Mouse (Mus musculus): ENCODE measurements at regions not wholly inside any gene's neighbourhood (a gene's known extent, or its start where the extent isn't known, plus 50 kb on each side); places are given as distances from the start of the nearest gene placed in this dataset.

DNA sequence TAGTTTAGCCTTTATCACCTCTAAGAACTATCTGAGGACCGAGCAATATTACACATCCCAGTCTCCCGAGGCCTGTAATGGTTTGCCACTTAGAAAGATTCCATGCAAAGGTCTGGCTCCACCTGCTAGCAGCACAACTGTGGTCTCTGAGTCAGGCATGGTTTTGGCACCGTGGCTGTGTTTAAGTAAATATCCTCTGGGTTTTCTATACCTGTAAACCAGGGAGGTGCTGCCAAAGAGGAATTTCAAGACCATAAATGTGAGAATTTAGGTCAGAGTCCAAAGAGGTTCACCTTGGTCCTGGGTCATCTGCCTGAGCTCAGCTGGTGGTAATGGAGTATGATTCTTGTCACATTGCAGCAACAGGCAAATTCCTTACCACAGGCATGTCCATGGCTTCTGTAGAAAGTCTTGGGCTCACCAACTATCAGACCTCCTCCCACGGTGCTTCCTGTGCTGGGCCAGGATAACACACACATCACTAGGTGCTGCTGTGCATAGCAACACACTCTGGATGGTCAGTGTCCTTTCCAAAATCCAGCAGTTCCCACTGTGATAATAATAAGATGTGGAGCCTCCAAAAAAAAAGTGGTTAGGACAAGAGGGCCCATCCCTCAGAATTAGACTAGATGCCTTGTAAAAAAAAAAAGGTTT lies 332.8 kb upstream of the Smim15 start:
- peak; percentile 68 for DNase-seq (ENCODE audit: extremely low read depth, insufficient read length, low spot score)

DNA sequence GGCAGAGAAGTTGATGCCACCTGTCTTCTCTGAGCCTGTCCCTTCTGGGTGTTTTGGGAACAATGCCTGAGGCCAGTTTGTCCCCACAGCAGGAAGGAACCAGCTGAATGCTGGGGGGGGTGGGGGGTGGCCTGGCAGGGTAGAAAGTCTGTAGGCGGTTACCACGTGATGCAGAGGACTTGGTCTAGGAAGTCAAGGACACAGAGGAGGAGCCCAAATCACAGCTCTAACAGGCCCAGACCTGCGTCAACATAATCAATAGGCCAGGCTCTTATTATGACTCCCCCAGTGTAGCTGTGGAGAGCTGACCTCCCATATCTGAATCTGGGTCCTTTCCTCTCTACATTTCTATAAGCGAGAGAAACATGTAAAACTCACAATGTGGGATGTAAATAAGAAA lies 333.9 kb upstream of the Smim15 start:
- no peak for DNase-seq (ENCODE audit: extremely low read depth, insufficient read length, low spot score)

DNA sequence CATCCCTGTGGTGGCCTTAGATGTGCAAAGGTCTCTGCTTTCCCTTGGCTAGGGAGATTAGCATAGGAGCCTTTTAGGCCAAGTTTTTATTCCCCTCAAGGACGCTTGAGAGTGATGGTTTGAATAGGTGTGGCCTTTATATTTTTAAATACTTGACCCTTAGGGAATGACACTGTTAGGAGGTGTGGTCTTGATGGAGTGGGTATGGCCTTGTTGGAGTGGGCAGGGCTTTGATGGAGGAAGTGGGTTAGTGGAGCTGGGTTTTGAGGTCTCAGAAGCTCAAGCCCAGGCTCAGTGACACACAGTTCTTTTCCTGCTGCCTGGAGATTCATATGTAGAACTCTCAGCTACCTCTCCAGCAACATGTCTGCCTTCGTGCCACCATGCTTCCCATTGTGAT lies 334.4 kb upstream of the Smim15 start:
- DNase-seq (ENCODE audit: extremely low read depth, insufficient read length, low spot score): no peak

DNA sequence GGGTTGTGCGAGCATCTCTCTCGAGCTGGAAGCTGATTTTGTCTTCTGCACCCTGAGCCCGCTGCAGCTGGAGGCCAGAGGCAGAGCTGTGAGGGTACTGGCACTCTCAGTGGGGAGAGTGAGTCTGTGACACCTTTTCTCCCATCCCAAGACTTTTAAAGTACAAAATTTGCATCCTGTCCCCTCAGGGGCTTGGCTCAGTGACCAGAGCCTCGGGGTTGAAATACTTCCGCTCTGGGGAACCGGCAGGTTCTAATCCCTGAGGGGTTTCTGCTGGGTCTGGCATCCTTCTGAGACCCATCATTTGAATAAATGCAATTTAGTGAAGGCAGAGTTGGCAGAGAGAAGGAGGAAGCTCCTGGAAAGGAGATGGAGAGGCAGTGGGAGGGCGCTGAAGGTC lies 340.5 kb upstream of the Smim15 start:
- no peak for DNase-seq (ENCODE audit: extremely low read depth, insufficient read length, low spot score)

DNA sequence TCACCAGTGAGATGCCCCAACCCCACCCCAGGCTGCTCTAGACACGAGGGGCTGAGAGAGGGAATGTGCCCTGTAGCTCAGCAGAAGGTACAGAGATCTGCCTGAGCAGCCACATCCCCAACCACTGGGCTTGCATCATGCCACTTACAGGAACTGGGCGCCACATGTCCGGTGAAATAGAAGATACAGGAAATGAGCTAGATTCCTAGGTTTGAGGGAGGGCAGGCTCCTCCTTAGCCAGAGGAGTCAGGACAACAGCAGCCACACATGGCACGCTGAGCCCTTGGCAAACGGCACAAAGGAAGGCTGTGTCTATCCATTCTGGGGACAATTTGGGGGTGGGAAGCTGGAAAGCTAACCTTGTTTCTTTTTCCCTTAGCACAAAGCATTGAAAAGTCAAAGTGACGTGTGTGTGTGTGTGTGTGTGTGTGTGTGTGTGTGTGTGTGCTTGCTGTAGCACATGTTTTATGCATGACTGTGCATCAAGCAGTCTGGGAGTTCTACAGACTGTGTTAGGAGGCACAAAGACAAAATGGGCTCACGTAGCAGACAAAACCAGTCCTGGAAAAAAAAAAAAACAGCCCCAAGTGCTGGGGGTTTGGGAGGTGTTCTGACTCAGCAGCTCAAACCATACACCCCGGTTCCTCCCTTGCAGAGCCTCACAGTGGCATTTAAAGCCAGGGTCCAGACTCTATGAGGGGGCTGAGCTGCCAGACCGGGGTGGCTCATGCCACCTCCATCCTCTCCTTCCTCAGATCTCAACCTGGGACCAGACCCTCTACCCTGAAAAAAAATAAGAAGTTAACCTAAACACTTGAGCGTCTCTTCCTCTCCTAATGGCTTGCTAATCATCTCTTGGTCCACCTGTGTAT lies 343.7 kb upstream of the Smim15 start:
- peak; percentile 82 for DNase-seq (ENCODE audit: extremely low read depth, insufficient read length, low spot score)

DNA sequence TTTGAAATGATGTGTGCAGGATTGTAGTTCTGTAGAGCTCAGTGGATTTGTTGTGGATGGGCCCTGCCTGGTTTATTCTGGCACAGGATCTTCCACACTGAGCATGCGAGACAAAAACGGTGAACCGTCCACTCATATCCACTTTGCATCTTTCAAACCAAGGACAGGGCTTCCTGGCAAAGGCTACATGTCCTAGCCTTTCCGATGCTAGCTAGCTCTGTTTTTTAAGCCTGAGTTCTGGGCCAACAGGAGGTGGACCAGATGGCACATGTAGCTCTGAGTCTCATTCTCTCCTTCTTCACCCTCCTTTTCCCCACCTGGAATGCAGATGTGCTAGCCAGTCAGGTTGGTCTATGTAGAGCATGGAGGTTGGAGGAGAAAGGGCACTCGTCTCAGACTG lies 345.0 kb upstream of the Smim15 start:
- DNase-seq (ENCODE audit: extremely low read depth, insufficient read length, low spot score): peak; percentile 10

DNA sequence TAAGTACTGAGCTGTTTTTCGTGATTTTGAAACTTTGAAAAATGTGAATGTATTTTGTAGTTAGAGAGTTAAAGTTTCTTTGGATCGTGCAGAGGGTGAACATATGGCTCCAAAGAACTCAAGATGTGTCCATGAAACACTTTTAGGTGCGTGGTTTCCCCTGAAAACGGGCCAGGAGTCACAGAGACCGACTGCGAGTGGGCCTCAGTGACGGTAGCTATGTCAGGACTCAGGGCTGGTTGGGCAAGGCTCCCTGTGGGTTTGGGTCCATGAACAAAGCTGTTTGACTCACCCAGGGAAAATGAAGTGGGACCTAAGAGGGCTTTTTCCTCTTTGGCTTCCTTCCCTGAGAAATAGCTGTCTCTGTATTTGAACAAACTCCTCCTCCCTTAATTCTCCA lies 345.9 kb upstream of the Smim15 start:
- peak; percentile 56 for DNase-seq (ENCODE audit: extremely low read depth, insufficient read length, low spot score)

DNA sequence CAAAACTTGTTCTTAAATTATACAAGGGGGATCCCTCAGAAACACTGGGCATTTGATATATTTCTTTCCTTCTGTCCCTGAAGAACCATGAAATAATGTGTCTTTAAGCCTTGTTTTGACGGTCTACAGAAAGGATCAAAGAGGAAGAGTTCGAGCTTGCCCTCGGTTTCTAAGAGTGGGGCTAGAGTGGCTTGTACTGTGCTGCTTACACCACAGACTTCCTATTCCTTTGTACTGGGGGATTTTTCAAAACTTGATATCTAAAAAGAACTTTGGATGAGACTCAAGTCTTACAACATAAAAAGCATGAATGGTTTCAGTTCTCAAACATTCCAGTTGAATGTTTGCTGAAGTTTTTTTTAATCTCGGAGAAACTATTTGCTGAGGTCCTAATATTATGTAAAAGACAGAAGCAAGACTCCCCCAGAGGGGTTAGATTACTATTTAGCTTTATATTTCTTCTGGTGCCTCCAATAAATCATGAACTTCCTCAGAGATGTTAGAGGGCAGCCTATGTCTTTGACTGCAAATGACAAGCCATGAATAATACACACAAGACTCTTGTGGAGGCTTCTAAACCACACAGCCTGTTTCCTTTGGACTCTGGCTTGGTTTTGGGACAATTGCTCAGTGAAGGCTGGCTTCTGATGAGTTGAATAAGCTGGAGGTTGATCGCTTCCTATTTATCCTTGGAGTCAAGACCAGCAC lies 352.0 kb upstream of the Smim15 start:
- no peak for DNase-seq (ENCODE audit: extremely low read depth, insufficient read length, low spot score)

DNA sequence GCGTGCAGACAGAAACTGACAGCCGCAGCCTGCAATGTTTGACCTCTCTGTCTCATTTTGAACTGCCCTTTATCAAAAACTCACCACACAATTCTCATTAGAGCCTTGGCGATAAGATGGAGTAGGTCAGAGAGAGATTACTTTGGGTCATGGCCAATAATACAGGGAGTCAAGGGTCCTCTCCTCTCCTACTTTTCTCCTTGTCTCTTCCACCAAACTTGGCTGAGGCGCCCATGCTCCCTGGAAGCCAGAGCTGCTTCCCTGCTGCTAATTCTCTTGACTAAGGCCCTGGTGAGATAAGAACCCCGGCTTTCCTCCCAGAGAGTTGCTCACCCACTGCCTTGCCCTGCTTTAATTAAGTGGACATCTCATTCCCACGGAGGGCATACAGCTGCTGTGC lies 355.3 kb upstream of the Smim15 start:
- DNase-seq (ENCODE audit: extremely low read depth, insufficient read length, low spot score): no peak

DNA sequence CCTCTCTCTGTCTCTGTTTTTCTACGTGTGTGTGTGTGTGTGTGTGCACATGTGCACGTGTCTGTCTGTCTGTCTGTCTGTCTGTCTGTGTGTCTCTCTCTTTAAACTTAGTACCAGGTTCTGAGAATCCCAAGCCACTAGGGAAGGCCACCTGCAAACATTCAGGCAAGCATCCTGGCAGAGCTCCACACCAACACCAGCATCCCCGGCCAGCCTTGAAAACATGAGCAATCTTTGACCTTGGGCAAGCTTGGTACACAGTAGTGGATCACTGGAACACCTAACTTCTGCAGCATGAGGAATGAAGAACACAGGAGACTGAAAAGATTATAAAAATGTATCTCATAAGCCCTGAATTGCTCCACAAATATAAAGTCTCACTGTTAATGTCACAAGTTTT lies 359.0 kb upstream of the Smim15 start:
- no peak for DNase-seq (ENCODE audit: extremely low read depth, insufficient read length, low spot score)

DNA sequence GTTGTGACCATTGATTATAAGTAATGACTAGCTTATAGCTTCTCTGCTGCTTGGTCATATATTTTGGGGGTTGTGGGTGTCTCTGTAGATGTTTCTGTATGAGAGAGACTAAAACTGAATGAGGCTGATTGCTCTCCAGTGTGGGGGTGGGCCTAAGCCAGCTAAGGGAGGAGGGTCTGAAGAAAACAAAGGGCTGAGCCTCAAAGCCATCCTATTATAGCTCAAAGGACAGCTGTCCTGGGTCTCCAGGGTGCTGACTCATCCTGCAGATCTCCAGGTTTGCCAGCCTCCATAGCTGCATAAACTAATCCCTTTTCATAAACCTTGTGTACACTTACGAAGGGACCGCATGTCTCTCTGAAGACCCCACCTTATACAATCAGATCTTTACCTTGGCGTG lies 360.3 kb upstream of the Smim15 start:
- DNase-seq (ENCODE audit: extremely low read depth, insufficient read length, low spot score): no peak

DNA sequence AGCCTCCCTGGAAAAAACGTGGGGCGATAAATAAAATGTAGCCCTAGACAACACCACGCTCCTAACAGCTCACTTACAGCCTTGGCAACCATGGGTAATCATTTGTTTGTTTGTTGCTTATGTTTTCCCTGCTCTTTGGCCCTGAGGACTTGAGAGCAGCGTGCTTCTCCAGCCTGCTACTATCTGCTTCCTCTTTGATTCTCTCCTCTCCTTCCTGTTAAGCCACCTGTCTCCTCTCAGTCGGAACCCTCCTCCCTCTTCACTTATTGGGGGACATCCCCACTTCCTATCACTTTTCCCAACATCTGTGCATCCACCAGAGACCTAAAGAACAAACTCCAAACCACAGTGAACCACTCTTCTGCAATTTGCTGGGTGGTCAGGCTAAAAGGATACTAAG lies 362.5 kb upstream of the Smim15 start:
- DNase-seq (ENCODE audit: extremely low read depth, insufficient read length, low spot score): no peak

DNA sequence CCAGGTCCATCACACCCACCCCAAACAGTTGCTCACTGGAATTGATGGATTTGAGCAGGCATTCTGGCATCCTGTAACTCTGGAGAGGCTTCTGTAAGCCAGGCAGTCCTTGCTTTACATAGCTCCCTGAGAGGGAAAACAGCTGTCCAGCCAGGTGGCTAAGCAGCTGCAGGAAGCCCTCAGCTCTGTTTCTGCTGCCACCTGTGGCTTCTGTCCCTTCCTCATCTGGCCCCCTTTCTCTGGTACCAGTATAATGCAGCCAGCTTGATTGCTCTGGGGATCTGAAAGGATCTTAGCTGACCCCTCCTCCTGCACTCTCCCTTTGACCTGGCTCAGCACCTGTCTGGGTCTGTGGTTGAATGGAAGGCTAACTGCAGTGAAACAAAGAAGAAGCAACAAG lies 365.4 kb upstream of the Smim15 start:
- DNase-seq (ENCODE audit: extremely low read depth, insufficient read length, low spot score): no peak

DNA sequence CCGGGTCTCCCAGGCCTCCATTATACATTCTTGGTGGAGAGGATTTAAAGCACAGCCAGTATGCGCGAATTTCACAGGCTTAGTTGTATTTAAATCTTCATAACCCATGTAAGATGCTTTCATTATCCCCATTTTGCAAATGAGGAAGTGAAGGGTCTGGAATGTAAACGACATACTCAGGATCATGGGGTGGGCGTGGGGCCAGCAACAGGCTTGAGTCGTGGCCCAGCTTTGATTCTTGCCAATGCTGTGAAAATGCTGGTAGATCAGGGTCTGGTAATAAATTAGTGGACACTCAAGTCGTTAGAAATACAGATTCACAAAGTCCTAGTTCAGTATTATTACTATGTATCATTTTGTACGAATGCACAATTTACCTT lies 367.2 kb upstream of the Smim15 start:
- no peak for DNase-seq (ENCODE audit: extremely low read depth, insufficient read length, low spot score)

DNA sequence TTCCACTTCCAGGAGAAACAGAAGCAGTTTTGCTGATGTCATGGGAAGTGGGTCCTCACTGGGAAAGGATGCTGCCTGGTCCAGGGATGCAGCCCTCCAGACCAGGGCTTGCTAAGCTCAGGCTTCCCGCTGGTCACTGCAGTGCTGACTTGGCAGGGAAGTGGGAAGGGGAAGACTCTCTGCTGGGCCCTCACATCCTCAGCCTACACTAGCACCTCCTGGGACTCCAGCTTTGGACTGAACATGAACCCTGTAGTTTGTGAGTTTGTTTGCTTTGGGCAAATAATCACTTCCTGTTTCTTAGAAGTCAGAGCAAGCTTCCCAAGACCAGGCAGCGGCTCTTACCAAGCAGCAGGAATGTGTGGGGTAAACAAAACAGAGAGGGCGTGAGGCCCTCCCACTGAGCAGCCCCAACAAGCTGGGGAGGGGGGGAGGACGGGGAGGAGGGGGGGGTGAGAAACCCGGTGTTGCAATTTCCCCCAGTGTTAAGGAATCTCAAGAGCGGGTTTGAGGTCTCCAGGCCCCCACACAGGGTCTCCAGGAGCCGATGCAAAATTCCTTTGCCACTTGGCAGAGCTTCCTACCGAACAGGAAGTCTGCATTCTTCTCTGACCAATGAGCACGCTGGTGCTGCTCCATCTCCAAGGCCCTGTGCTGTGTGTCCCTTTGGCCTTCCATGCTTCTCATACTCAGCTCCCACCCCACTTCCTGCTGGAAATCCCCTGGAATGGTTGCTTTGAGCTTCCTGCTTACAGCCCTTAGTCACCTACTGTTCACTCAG lies 367.7 kb upstream of the Smim15 start:
- peak; percentile 83 for DNase-seq (ENCODE audit: extremely low read depth, insufficient read length, low spot score)

DNA sequence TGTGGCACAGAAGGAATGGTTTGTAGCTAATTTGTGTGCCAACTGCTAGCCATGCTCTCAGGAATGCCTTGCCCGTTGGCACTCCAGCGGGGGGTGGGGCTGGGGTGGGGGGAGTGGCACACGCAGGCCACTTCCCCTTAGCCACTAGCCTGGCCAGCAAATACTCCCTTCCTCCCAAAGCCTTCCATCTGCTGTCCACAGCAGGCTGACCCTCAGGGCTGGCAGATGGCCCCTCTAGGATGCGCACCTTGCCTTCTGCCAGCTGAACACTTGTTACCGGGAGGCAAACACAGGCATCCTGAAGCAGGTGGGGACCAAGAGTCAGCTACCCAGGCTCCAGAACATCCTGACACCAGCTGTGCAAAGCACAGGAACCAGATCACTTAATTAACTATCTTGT lies 372.1 kb upstream of the Smim15 start:
- peak; percentile 28 for DNase-seq (ENCODE audit: extremely low read depth, insufficient read length, low spot score)

DNA sequence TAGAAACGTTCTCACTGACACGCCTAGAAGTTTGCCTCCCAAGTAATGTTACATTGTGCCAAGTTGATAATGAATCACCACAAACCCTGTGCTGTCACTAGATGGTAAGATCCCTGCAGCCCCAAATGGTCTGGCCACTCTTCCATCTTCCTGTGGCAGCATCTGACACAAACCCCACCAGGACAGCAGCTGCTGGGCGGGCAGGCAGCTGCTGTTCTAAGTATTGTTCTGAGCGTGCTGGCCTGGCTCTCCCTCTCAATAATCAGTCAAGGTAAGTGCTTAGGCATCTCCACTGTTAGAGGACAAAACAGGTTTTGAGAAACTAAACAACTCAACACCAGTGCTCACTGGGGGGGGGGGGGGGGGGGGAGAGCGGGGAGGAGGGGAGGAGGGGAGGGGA lies 375.7 kb upstream of the Smim15 start:
- DNase-seq (ENCODE audit: extremely low read depth, insufficient read length, low spot score): no peak

DNA sequence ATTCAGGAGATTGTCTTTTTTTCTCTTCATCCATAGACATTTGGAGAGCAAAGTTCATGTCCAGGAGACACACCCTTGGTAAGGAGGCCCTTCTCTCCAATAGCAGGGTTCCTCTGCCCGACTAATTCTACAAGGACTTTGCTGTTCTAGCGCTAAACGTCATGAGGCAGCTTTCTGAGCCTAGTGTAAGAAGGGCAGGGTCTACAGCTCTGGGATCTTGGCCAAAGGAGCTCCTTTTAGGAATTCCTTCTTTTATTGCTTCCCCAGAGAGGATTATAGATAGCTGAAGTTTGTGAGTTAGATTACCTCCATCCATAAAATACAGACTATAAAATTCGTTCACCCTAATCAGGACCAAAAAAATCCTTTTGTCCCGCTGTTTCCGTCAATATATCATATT lies 378.5 kb upstream of the Smim15 start:
- DNase-seq (ENCODE audit: extremely low read depth, insufficient read length, low spot score): no peak

DNA sequence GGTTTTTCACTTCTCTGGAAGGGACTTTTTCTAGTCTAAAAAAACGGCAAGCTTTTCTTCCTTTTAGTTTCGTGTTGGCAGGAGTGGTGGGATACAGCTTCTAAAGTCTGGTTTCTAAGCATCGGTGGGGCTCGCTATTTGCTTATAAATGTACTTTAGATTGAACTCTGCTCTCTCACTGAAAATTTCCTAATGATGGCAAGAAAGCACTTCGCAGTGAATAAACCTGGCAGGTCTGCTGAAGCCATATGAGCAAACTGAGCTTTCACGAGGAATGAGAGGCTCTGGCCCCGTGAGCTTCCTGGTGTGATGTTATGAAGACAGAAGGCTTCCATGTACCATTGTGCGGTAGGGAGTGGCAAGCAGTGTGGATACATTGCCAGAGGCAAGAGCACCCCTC lies 380.0 kb upstream of the Smim15 start:
- DNase-seq (ENCODE audit: extremely low read depth, insufficient read length, low spot score): no peak

DNA sequence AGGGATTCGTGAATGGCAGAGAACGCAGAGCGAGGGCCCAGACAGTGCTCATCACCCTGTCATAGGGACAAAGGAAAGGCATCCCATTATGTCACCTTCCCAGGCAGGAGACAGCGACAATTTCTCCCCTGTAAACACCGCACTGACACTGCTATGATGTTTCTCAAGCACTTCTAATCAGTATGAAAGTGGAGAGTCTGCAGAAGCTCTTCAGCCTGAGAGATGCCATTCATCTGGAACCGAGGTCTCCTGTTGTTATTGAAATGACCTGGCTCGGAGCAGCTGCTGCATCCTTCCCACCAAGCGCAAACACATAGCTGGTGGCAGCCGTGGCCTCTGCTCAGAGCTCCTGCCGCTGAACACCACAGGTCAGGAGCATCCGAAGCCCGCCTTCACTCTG lies 380.5 kb upstream of the Smim15 start:
- DNase-seq (ENCODE audit: extremely low read depth, insufficient read length, low spot score): no peak

DNA sequence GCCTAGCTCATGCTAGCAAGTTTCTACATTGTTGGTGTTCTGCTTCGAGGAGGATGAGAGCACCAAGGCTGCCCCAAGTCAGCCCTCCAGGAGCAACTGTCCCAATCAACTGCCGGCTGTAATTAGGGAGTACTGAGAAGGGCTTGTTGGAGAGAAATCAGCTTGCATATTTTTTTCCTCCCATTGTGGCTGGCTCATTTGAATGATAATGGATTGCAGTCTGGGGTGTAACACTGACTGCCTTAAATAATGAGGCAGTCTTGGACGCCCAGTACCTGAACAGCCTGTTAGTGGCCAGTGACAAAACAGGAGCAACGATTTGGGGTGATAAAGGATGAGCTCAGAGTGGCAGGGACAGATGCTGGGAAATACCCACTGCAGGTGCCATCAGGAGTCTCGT lies 382.8 kb upstream of the Smim15 start:
- DNase-seq (ENCODE audit: extremely low read depth, insufficient read length, low spot score): no peak
